Mouse (Mus musculus): ENCODE results near the gene Ttyh1.

The Ttyh1 gene

DNA sequence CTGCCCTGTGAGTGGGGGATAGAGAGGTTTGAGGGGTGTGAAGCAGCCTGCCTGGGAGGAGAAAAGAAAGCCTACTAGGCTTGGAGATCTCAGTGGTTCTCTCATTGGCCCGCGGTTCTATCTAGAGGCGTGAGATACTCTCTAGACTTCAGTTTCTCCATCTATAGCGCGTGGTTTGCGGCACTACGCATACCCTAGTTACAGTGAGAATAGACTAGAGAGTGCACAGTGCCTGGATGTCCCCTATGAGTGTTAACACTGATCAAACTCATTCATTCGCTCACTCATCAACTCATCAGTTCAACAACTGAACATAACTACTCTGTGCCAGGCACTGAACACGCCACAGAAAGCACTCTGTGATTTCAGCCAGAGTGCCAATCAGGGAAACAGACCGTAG lies 3.6 kb downstream of the Ttyh1 start:
- DNase-seq (ENCODE audit: low spot score): no peak

DNA sequence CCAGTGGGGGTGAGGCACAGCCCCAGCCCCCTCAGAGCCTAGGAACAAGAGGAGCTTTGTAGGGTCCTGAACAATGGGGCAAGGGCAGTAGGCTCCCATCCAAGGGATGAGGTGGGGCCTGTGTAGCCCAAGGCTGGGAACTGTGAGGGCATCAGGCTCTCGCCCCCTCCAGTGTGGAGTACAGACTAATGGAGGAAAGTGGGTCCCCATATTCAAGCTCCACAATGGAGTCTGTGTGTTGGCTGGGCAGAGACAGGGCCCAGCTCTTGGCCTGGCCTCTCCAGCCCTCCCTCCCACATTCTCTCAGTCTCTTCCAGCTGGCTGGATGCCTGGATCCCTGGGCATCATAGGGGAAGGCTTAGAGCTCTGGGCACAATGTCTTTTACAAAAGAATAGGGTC lies 4.5 kb downstream of the Ttyh1 start:
- DNase-seq (ENCODE audit: low spot score): no peak

DNA sequence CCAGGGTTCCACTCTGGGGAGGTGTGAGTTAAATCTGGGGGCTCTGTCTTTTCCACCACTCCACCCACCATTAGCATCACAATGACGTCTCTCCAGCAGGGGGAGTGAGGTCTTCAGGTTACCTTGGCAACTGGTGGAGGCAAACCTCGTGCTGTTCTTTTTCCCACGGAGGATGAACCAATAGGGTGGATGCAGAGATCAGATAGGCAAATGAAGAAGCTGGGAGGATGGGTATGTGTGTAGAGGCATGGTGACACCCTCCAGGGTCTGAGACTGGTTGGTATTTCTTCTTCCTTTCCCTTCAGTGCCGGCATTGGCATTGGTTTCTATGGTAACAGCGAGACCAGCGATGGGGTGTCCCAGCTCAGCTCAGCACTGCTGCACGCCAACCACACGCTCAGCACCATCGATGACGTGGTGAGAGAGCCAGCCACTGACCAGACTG lies 5.1 kb downstream of the Ttyh1 start:
- DNase-seq (ENCODE audit: low spot score): peak; percentile 78

DNA sequence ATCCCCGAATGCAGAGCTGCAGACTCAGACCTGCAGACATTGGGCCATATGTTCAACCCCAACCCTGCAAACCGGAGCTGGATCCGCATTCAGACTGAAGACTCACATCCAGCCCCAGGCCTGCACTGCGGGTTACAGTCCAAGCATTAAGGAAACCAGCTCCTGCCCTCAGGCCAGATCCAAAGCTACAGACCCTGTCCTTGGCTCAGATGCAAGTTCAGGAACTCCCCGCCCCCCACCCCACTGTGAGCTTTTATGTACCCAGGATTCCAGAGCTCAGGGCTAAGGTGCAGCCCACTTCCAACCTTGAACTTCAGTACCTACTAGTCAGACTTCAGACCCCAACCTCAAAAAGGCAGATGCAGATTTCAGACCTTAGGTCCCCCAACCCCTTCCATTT lies 5.6 kb downstream of the Ttyh1 start:
- DNase-seq (ENCODE audit: low spot score): no peak

DNA sequence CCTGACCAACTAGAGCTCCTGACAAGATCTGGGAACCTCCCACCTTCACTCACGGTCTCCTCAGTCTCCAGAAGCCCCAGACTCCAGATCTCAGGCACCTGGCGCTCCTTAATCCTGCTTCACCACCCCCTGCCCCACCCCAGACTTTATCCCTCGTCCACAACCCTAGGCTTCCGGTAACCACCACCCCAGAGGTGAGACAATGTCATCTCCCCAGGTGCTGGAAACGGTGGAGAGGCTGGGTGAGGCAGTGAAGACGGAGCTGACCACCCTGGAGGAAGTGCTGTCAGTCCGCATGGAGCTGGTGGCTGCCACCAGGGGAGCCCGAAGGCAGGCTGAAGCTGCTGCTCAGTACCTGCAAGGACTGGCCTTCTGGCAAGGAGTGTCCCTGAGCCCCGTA lies 6.1 kb downstream of the Ttyh1 start:
- no peak for DNase-seq (ENCODE audit: low spot score)

DNA sequence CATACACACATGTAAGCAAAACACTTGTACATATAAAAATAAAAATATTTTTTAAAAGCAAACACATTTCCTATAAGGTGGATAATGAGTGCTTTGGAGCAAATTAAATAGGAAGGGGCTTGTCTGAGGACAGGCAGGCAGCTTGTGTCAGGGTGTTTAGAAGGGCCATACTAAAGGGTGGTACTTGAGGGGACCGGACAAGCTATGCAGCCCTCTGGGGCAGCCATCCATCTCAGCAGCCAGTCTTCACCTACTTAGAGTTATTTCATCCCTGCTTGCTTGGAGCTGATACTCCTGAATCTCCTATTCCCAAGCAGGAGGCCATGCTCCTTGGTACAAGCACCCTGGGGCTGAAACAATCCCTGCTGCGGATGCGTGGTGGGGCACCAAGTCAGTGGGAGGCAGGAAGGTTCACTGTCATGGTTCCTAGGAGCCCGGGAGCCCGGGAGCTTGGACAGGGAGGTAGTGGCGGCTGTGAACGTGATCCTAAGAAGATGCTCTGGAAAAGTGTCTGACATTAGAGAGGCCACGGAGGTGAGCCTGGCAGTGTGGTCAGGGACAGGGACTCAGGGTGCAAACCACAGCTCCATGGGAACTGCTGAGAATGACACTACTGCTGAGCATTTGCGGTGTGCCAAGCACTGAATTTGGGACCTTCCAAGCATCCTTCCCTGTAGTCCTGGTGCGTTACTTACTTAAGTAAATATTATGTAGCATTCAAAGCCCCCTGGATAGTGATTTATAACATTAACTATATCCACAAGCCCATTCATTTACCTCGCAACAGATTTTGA lies 8.0 kb downstream of the Ttyh1 start:
- no peak for DNase-seq (ENCODE audit: low spot score)

DNA sequence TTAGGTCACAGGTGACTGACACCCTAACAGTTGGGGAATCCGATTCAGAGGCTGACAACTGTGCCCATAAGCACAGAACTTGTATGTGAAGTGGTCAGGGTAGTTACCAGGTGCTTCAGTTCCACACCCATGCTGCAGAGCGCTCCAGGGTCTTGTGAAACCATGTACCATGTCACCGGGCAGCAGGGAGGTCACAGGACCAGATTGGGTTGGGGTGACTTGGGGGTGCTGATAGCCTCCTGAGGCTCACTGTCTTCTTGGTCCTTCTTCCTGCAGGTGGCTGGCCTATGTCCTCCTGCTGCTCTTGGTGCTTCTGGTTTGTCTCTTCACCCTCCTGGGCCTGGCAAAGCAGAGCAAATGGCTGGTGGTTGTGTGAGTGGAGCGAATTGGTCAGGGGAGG lies 8.7 kb downstream of the Ttyh1 start:
- DNase-seq (ENCODE audit: low spot score): no peak

DNA sequence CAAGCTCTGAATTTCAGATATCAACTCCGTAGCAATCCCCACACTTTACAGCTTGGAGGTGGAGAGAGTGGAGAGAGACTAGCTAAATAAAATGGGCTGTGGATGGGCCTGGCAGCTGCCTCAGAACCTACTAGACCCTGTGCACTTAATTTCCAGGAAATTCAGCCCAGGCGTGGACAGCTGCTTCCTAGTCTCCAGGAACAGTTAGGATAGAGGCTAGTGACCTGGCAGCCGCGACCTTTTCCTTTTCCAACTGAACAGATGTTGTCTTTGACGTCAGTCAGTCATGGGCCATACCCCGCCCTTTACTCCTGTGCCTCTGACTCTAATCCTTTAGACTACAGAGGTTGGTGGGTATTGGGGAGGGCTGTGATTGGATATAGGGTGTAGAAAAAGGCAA lies 9.7 kb downstream of the Ttyh1 start:
- no peak for DNase-seq (ENCODE audit: low spot score)

DNA sequence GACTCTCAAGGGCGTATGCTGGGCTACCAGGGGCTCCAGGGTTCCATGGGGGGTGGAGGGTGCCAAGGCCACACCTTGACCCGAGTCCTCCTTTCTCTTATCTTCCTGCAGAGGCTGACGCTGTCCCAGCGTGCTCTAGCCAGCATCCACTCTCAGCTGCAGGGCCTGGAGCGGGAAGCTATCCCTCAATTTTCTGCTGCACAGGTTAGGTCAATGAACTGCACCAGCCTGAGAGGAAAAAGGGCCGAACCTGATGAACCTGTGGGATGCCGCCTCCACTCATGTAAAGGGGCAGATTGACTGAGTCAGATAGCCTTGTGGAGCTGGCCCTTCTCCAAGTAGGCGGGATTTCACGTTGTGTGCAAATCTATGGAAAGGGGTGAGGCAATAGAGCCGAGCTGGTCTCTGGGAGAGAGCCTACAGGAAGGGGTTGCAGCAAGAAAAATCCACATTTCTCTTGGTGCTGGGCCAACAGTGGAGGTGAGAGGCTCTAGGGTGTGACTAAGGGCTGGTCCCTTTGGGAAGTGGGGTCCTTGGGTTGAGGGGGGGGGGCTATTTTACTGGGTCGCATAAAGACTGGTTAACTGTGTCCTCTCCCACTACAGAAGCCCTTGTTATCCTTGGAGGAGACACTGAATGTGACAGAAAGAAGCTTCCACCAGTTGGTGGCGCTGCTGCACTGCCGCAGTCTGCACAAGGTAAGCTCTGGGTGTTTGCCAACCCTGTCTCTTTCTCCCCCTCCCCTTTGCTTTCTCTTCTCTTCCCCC lies 11.7 kb downstream of the Ttyh1 start:
- peak; percentile 93 for DNase-seq (ENCODE audit: low spot score)

DNA sequence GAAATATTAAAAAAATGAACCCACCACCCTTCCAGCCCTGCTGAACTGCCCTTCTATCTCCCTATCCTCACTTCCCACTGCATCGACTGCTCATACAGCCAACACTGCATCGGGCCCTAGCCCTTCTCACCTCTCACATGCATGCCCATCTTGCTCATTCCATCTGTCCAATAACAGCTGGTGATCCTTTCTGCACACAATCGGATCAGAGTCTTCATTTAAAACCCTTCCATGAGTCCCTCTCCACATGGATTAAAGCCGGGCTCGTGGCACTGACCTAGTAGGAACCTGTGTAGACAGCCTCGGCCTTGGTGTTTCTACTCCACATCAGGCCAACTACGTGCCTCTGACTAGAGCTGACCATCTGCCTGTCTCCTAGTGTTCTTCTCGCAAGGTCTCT lies 12.8 kb downstream of the Ttyh1 start:
- no peak for DNase-seq (ENCODE audit: low spot score)

DNA sequence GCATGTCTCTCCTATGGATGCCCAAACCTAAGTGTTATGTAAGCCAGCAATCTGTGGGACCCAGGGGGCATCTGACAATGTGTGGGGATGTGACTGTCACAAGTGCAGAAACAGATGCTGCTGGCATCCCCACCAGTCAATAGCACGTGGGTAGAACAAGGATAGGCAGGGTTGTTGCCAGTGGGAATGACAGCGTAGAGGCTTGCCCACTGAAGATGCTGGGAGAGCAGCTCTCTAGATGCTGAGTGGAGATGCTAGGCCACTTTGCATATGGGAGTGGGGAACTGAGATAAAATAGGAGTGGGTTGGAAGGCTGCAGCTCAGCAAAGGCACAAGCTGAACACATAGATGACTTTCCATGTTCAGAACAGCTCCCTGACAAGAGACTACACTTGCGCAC lies 13.4 kb downstream of the Ttyh1 start:
- no peak for DNase-seq (ENCODE audit: low spot score)

DNA sequence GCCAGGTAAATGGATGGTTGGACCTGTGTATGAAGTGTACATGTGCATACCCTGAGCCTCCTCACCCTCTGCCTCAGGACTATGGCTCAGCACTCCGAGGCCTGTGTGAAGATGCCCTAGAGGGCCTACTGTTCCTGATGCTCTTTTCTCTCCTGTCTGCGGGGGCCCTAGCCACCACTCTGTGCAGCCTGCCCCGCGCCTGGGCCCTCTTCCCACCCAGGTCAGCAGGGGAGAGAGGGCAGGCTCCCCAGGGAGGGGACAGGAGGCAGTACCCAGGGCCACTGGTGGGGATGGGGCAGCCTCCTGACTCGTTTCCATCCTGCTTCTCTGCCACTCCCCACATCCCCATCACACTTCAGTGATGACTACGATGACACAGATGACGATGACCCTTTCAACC lies 13.8 kb downstream of the Ttyh1 start:
- no peak for DNase-seq (ENCODE audit: low spot score)

DNA sequence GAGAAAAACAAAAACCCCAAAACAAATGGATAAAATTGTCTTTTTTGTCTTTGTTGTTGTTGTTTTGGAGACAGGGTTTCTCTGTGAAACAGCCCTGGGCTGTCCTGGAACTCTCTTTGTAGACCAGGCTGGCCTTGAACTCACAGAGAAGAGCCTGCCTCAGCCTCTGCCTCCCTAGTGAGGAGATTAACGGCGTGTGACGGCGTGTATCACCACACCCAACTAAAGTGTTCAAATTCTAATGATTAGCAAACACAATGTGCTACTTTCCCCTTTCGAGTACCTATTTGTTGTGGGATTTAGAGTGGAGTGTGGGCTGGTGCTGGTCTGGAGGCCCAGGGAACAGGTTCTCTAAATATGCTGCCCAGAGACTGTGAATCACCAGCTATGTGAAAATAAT lies 15.7 kb downstream of the Ttyh1 start:
- no peak for DNase-seq (ENCODE audit: low spot score)

DNA sequence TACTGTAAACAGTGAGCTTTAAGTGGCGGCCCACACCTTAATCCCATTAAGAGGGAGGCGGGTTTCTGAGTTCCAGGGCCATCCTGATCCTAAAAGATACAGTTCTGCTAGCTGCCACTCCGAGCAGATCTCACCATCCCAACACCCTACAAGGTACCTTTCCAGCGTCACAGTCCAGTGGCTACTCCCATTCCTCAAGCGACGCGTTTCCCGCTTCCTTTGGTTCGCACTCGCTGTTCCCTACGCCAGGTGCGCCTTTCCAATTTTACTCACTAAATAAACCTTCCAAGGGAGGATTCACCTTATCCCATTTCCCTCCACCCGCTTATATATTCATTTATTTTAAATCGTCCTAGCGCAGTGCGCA lies 17.2 kb downstream of the Ttyh1 start:
- no peak for DNase-seq (ENCODE audit: low spot score)

DNA sequence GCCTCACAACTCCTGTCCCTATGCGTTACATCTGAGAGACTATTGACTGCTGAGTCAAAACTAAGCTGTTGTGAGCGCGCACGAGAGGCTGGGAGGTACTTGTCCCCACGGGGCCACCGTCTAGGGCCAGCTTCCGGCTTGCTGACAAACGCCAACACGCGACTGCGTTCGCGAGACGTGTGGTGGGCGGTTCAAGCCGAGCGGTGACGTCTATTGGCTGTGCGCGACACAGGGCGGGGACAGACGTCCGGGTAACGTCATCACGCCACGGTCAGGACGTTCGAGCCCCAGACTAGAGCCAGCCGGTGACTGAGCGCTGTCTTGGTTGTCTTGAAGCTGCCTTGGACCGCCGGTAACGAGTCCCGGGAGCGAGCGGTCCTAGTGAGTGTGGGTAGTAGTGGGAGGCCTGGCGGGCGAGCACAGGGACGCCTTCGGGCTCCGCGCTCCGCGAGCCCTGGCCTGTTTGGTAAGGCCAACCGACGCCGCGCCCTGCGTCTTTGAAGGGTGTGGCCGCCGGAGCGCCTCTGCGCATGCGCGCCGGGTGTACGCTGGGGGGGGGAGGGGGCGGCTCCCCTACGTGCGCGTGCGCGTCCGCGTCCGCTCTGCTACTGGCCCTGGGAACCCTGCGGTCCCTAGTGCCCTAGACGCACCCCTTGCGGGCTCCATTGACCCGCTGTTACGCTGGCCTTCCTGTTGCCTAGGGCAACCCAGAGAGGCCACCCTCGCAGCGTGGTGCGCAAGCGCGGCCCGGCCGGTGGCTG lies 17.7 kb downstream of the Ttyh1 start, which contains the start of gene Leng8:
Gene Leng8, plus strand, starts transcription at position 269 of the 761 bp plus-strand sequence.
- peak; percentile 98 for DNase-seq (ENCODE audit: low spot score)

DNA sequence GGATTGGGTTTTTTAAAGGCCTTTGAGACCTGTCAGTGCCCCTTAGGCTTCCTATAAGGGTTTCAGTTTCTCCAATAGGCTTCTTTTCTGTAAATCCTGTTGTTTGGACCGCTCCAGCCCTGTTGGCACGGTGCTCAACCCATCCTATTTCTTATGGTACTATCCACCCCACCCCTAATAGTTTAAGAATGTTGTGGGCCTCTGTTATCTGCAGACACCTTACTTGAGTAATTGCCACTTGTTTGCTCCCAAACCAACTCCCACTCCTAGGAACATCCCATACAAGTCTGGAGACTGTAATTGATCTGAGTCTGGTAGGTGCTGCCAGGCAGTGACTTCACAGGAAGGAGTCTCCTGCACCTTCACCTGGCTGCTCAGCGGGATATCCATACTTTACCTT lies 18.5 kb downstream of the Ttyh1 start:
- DNase-seq (ENCODE audit: low spot score): no peak

DNA sequence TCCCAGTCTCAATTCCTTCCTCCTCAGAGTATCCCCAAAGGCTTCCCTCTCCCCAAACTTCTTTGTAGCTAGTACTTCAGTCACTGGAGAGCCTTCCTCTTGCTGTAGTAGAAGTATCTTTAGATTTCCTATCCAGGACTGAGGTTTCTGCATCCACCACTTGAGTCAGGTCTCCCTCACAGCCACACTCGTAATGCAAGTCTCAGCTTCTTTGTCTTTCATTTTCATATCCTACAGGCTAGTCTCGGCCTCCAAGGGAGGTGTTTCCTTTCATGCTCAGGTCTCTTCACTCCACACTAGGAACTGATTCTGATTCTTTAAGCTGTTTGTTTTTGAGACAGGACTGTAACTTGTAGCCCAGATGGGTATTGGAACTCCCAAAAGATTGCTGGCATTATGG lies 19.0 kb downstream of the Ttyh1 start:
- DNase-seq (ENCODE audit: low spot score): no peak

DNA sequence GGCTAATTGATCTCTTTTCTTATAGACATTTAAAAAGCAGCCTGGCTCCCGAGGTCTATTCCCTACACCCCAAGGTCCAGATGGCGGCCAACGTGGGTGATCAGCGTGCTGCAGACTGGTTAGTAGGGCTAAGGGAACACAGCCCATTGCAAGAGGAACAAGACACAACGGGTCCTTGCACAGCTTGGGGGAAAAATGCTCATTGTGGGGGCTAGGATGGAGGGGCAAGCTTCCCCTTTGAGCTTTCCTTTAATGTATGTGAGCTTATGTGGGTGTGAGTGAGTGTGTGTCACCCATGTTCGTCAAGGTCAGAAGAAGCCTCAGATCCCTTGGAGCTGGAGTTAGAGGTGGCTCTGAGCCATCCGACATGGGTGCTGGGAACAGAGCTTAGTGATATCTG lies 19.5 kb downstream of the Ttyh1 start:
- DNase-seq (ENCODE audit: low spot score): no peak

DNA sequence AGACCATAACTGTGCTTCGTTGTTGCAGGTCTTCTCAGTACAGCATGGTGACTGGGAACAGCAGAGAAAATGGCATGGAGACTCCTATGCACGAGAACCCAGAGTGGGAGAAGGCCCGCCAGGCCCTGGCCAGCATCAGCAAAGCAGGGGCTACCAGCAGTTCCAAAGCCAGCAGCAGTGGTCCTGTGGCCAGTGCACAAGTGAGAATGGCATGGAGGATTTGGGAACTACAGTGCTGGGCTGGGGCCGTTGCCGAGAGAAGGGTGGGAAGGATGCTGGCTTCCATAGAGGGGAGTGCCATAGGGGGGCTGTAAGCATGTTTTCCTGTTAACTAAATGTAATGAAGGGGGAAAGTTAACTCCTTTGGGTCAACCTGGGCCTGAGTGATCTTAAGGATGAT lies 20.2 kb downstream of the Ttyh1 start:
- DNase-seq (ENCODE audit: low spot score): no peak

DNA sequence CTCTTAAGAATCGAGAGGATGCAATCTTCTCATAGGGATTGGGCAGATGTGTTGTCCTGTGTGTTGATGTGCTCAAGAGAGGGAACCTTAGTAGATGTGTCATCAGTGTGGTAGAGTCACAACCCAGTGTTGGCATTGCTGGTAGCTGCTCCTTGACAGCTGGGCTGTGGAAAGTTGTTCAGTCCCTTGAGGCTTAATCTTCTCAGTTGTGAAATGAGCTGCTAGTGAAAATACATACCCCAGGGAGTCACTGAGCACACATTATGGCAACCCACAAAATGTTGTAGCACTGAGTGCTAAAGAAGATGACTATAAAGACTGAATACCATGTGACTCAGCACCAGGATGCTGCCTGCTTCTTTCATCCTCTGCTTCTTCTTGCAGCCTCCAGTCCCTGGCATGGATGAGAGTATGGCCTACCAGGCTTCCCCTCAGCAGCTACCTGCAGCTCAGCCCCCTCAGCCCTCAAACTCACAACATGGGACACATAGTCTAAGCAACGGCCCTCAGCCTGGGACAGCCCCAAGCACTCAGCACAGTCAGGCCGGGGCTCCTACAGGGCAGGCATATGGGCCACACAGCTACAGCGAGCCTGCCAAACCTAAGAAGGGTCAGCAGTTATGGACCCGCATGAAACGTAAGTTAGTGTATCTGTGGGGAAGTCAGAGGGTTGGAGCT lies 22.6 kb downstream of the Ttyh1 start:
- no peak for DNase-seq (ENCODE audit: low spot score)

DNA sequence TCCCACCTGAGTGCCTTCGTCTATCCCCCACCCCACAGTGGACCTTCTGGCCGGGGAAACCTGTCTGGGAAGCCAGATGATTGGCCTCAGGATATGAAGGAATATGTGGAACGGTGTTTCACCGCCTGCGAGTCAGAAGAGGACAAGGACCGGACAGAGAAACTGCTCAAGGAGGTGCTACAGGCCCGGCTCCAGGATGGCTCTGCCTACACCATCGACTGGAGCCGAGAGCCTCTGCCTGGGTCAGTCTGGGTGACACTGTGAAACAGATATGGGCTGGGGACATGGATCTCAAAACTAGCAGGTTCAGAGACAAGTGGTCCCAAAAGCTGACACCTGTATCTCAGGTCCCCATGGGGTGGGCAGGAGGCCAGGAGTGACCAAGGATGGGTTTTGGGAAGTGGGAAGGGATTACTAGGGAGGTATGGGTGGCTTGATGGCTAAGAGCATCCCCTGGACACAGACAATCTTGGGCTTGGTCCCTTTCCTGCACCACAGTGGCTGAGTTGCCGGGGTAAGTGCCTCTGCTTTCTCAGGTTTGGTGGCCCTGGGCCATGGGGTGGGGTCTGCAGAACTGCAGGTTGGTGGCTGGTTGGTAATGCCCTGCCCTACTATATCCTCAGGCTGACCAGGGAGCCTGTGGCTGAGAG lies 23.7 kb downstream of the Ttyh1 start:
- DNase-seq (ENCODE audit: low spot score): no peak

DNA sequence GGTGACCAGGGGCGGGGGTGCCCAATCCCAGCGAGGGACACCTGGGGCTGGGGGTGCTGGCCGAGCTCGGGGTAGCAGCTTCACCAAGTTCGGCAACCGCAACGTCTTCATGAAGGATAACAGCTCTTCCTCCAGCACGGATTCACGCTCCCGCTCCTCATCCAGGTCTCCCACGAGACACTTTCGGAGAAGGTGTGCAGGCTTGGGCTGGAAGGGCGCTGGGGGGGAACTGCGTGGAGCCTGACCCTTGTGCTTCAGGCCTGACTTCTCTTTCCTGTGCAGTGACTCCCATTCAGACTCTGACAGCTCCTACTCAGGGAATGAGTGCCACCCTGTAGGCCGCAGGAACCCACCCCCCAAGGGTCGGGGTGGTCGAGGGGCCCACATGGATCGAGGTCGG lies 24.3 kb downstream of the Ttyh1 start:
- DNase-seq (ENCODE audit: low spot score): no peak
